Mouse (Mus musculus) forebrain, embryonic 16.5 days (tissue): ENCODE data around the gene Golga4. TPM values are rescaled to one million over a fixed set of nuclear protein-coding genes. Genes with fewer than 3 reads are reported as not detected.

ENCODE experiments used
- ATAC-seq: fragments of 200-750 bp; cut with Nextera tagmentation; 2 replicates; pipeline ENCODE4 v1.8.0; 2017; ENCODE audit warnings: mild to moderate bottlenecking, moderate library complexity
- H3K27ac ChIP-seq: fragments of 300-500 bp; sonication (generic); 2 replicates; pipeline ENCODE4 v1.5.1; 2014; ENCODE audit warnings: low read length, control low read depth
- H3K27me3 ChIP-seq: fragments of 300-500 bp; sonication (generic); replicated peaks from 2 replicates; pipeline ENCODE4 v1.6.1; 2014; ENCODE audit warnings: low read length; ENCODE audit not compliant: control insufficient read depth, insufficient read depth
- H3K36me3 ChIP-seq: fragments of 300-500 bp; sonication (generic); 2 replicates; pipeline ENCODE4 v1.6.1; 2014; ENCODE audit not compliant: control insufficient read depth, insufficient read depth
- H3K4me1 ChIP-seq: fragments of 300-500 bp; sonication (generic); replicated peaks from 2 replicates; pipeline ENCODE4 v1.6.1; 2014; ENCODE audit warnings: low read length; ENCODE audit not compliant: control insufficient read depth, insufficient read depth
- H3K4me2 ChIP-seq: fragments of 300-500 bp; sonication (generic); 2 replicates; pipeline ENCODE4 v1.6.1; 2014; ENCODE audit warnings: mild to moderate bottlenecking, low read length, control low read depth
- H3K4me3 ChIP-seq: fragments of 300-500 bp; sonication (generic); replicated peaks from 2 replicates; pipeline ENCODE4 v1.5.1; 2014; ENCODE audit warnings: mild to moderate bottlenecking, low read length, control low read depth
- H3K9ac ChIP-seq: fragments of 300-500 bp; sonication (generic); replicated peaks from 2 replicates; pipeline ENCODE4 v1.6.1; 2014; ENCODE audit warnings: low read depth, low read length, control low read depth
- H3K9me3 ChIP-seq: fragments of 300-500 bp; sonication (generic); 2 replicates; pipeline ENCODE4 v1.6.1; 2016; ENCODE audit warnings: low read length; ENCODE audit not compliant: control insufficient read depth
- WGBS: fragments of 180-500 bp; shearing (Covaris S2); extraction: QIAGEN DNeasy Blood & Tissue Kit; methylation state at CpG from one replicate; pipeline ENCODE4 v1.1.7; 2014; 5-methylcytosine and 5-hydroxymethylcytosine counted together
- polyA plus RNA-seq: library from polyadenylated mRNA; unstranded; fragments of >200 nt; fragmentation: Nextera tagmentation; extraction: Ambion mirVana; gene quantifications from 2 replicates; pipeline ENCODE4 v1.2.1, GENCODE M21; 2015

The Golga4 gene
- polyA plus RNA-seq, 1 experiment from 2014 or later: 57.4 TPM

DNA sequence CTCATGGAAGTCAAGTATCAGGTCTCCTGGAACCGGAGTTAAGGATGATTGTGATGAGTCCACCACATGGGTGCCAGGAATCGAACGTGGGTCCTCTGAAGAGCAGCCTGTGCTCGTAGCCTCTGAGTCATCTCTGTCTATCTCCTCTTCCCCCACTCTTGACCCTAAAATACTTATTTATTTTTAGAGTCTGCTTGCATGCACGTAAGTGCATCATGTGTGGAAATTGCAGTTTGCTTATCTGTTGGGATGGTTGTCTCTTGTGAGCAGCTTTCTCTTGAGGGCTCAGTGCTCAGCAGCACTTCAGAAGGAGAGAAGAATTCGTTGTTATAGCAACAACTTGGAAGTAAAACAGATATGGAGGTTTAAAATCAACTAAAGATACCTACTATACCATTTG is 9.4 kb downstream of the Golga4 start:
- ATAC-seq: no peak
- Histone ChIP-seq H3K4me2 (no peak overlapping the region), H3K27me3 (no peaks in the 10 kb centered on the region), H3K9ac (no peak overlapping the region), H3K4me3 (no peak overlapping the region), H3K9me3 (no peaks in the 10 kb centered on the region), H3K27ac (no peak overlapping the region), H3K4me1 (peaks cover 5% of the 10 kb centered on the region), H3K36me3 (peaks cover 9% of the 10 kb centered on the region)
- 94% methylated on average over 6 of the region's 6 CpGs for WGBS

DNA sequence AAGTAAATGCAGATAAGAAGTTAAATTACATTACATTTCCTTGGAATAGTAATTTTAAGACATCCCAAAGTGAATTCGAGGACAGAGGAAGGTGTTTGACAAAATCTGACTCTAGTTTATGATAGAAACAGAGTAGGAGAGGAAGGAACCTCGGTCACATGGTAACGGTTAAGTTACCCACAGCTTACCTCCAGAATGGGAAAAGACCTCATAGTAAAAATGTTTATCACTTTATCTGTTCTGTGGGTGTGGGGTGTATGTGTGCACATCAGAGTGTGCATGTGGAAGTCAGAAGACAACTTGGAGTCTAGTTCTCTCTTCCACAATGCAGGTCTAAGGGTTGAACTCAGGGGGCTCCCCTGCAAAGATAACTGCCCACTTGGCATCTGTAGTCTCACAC is 10.1 kb downstream of the Golga4 start:
- Histone ChIP-seq H3K36me3 (peaks cover 9% of the 10 kb centered on the region), H3K27me3 (no peaks in the 10 kb centered on the region), H3K4me1 (peaks cover 5% of the 10 kb centered on the region), H3K9ac (no peak overlapping the region), H3K4me3 (no peak overlapping the region), H3K27ac (no peak overlapping the region), H3K4me2 (no peak overlapping the region), H3K9me3 (no peaks in the 10 kb centered on the region)
- 95% methylated on average over 3 of the region's 3 CpGs for WGBS
- no peak for ATAC-seq

DNA sequence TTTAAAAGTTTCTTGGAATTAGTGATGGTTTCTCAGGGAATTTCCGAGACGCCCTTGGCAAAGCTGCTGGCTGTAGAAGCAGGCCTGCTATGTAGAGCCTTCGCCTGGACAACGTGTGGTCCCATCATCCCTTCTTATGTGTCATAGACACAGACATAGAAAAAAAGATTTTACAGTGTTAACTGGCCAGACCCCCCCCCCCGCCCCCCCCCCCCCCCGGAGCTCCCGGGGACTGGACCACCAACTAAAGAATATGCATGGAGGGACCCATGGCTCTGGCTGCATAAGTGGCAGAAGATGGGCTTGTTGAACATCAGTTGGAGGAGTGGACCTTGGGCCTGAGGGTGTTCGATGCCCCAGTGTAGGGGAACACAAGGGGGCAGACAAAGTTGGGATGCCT is 11.6 kb downstream of the Golga4 start:
- no peak overlapping the region for H3K9ac ChIP-seq
- 82% methylated on average over 8 of the region's 8 CpGs for WGBS
- no peak for ATAC-seq
- H3K36me3 ChIP-seq: peaks cover 9% of the 10 kb centered on the region
- no peaks in the 10 kb centered on the region for H3K27me3 ChIP-seq
- H3K4me3 ChIP-seq: no peak overlapping the region
- no peak overlapping the region for H3K27ac ChIP-seq
- H3K4me2 ChIP-seq: no peak overlapping the region
- peaks cover 5% of the 10 kb centered on the region for H3K4me1 ChIP-seq
- H3K9me3 ChIP-seq: no peaks in the 10 kb centered on the region

- no peak overlapping the region for H3K27ac ChIP-seq
- H3K4me3 ChIP-seq: no peak overlapping the region
- H3K4me2 ChIP-seq: no peak overlapping the region
- H3K4me1 ChIP-seq: peaks cover 5% of the 10 kb centered on the region
- H3K9me3 ChIP-seq: no peaks in the 10 kb centered on the region
- peaks cover 9% of the 10 kb centered on the region for H3K36me3 ChIP-seq
- no peak for ATAC-seq
- no peaks in the 10 kb centered on the region for H3K27me3 ChIP-seq
- H3K9ac ChIP-seq: no peak overlapping the region
- WGBS: 85% methylated on average over 8 of the region's 8 CpGs
Observed at GRCm38 (mm10) chr9:118519101-118519500, 13.0 kb downstream of the Golga4 start.

DNA sequence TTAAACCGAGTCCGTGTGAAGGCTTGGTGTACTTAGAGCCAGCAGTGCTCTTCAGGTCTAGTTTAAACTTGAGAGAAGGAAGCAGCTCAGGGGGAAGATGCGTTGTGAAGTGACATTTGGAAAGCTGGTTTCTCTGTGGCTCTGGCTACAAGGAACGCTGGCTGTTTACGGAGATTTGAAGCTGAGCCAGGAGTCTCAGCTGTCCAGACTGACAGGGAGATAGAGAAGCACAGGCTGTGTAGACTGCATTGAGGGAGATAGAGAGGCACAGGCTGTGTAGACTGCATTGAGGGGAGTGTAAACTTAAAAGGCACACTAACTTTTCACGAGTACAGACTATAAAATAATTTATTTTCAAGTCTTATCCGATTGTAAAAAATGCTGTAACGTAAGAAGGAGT is 13.9 kb downstream of the Golga4 start:
- 62% methylated on average over 8 of the region's 8 CpGs for WGBS
- H3K9ac ChIP-seq: no peak overlapping the region
- H3K27ac ChIP-seq: no peak overlapping the region
- no peak for ATAC-seq
- H3K36me3 ChIP-seq: peaks cover 6% of the 10 kb centered on the region
- H3K9me3 ChIP-seq: no peaks in the 10 kb centered on the region
- no peak overlapping the region for H3K4me2 ChIP-seq
- no peaks in the 10 kb centered on the region for H3K27me3 ChIP-seq
- peaks cover 5% of the 10 kb centered on the region for H3K4me1 ChIP-seq
- no peak overlapping the region for H3K4me3 ChIP-seq

DNA sequence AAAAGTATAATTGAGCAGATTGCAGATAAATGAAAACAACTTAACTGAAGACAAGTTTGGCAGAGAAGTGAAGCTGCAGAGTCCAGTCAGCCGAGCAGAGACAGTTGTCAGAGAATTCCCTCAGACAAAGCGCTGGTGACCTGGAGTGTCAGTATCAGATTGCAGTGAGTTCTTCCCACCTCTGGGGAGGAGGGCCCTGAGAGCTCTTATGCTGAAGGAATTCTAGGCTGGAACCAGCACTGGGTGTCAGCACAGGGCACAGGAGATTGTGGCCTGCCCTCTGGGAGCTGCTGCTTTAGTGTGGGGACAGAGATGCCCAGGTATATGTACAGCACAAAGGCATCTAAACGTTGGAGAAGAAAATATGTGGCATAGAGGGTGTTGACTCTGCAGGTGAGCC is 14.8 kb downstream of the Golga4 start:
- no peaks in the 10 kb centered on the region for H3K27me3 ChIP-seq

GRCm38 (mm10) chr9:118521659-118522058 is 15.6 kb downstream of the Golga4 start:
- ATAC-seq: no peak
- H3K36me3 ChIP-seq: peaks cover 4% of the 10 kb centered on the region; the same call in 1 of the 2 replicates
- H3K27me3 ChIP-seq: no peaks in the 10 kb centered on the region
- no peaks in the 10 kb centered on the region for H3K9me3 ChIP-seq
- H3K4me3 ChIP-seq: no peak overlapping the region
- H3K27ac ChIP-seq: no peak overlapping the region
- WGBS: 82% methylated on average over 8 of the region's 8 CpGs
- H3K4me2 ChIP-seq: no peak overlapping the region
- no peak overlapping the region for H3K9ac ChIP-seq
- peaks cover 5% of the 10 kb centered on the region for H3K4me1 ChIP-seq

More for the DNA sequence above, 14.8 kb downstream of the Golga4 start:
- Histone ChIP-seq H3K9ac (no peak overlapping the region), H3K4me2 (no peak overlapping the region), H3K27ac (no peak overlapping the region), H3K9me3 (no peaks in the 10 kb centered on the region), H3K36me3 (0 out of 2 replicates have a peak, but pooled peaks cover under 1% of the 10 kb centered on the region), H3K4me1 (peaks cover 5% of the 10 kb centered on the region), H3K4me3 (no peak overlapping the region)
- WGBS: 32% methylated on average over 3 of the region's 3 CpGs
- no peak for ATAC-seq

DNA sequence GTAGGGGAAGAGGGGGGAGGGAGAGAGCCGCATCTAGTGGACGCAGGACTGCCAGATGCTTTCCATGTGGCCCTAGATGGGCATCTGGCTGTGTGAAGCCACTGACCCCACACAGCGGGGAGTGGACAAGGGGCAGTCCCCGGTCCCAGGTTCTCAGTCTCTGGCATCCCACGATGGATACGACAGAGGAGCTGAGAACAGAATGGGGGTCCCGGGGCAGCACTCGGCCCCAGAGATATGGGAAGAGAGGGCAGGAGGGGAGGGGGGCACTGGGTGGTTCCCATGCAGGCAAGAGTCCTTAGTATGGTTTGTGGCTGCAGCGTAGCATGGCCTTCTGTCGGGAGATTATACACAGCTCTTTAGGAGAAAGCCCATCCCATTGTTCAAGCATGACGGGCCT is 17.7 kb downstream of the Golga4 start:
- Histone ChIP-seq H3K36me3 (peaks cover 12% of the 10 kb centered on the region; the same call in 1 of the 2 replicates), H3K4me2 (no peak overlapping the region), H3K9me3 (no peaks in the 10 kb centered on the region), H3K4me1 (peaks cover 5% of the 10 kb centered on the region), H3K27me3 (no peaks in the 10 kb centered on the region), H3K4me3 (no peak overlapping the region), H3K27ac (no peak overlapping the region), H3K9ac (no peak overlapping the region)
- no peak for ATAC-seq
- 91% methylated on average over 11 of the region's 11 CpGs for WGBS

GRCm38 (mm10) chr9:118527056-118527455 is 21.0 kb downstream of the Golga4 start:
- Histone ChIP-seq H3K36me3 (peaks cover 18% of the 10 kb centered on the region), H3K27me3 (no peaks in the 10 kb centered on the region), H3K4me1 (no peaks in the 10 kb centered on the region), H3K4me2 (no peak overlapping the region), H3K9me3 (no peaks in the 10 kb centered on the region), H3K4me3 (no peak overlapping the region), H3K9ac (no peak overlapping the region), H3K27ac (no peak overlapping the region)
- 96% methylated on average over 18 of the region's 18 CpGs for WGBS
- ATAC-seq: no peak

- ATAC-seq: no peak
- no peak overlapping the region for H3K4me3 ChIP-seq
- H3K9me3 ChIP-seq: no peaks in the 10 kb centered on the region
- no peaks in the 10 kb centered on the region for H3K4me1 ChIP-seq
- H3K27ac ChIP-seq: no peak overlapping the region
- no peaks in the 10 kb centered on the region for H3K27me3 ChIP-seq
- WGBS: 93% methylated on average over 3 of the region's 3 CpGs
- H3K9ac ChIP-seq: no peak overlapping the region
- peaks cover 25% of the 10 kb centered on the region for H3K36me3 ChIP-seq
- H3K4me2 ChIP-seq: no peak overlapping the region
Observed at GRCm38 (mm10) chr9:118529783-118530182, 23.7 kb downstream of the Golga4 start.
